Mouse (Mus musculus) heart, embryonic 15.5 days (tissue): Measurements from ENCODE around the gene Entpd8. TPM values are rescaled to one million over a fixed set of nuclear protein-coding genes. Genes with fewer than 3 reads are reported as not detected.

Experiments used
- ATAC-seq: fragments of 200-750 bp; cut with Nextera tagmentation; replicated peaks from 2 replicates; pipeline ENCODE4 v1.8.0; 2017; ENCODE audit warnings: low read depth, moderate TSS enrichment; ENCODE audit not compliant: insufficient number of reproducible peaks, insufficient read depth, low FRiP score
- H3K27ac ChIP-seq: fragments of 300-500 bp; sonication (generic); 2 replicates; pipeline ENCODE4 v1.5.1; 2015; ENCODE audit warnings: mild to moderate bottlenecking, inconsistent platforms
- H3K27me3 ChIP-seq: fragments of 300-500 bp; sonication (generic); 2 replicates; pipeline ENCODE4 v1.6.1; 2015; ENCODE audit warnings: inconsistent platforms
- H3K36me3 ChIP-seq: fragments of 300-500 bp; sonication (generic); 2 replicates; pipeline ENCODE4 v1.6.1; 2015; ENCODE audit warnings: mild to moderate bottlenecking, inconsistent platforms
- H3K4me1 ChIP-seq: fragments of 300-500 bp; sonication (generic); replicated peaks from 2 replicates; pipeline ENCODE4 v1.6.1; 2015; ENCODE audit warnings: inconsistent platforms
- H3K4me2 ChIP-seq: fragments of 300-500 bp; sonication (generic); 2 replicates; pipeline ENCODE4 v1.6.1; 2015; ENCODE audit warnings: inconsistent platforms, mild to moderate bottlenecking, moderate library complexity
- H3K4me3 ChIP-seq: fragments of 300-500 bp; sonication (generic); 2 replicates; pipeline ENCODE4 v1.5.1; 2015; ENCODE audit warnings: mild to moderate bottlenecking, inconsistent platforms
- H3K9ac ChIP-seq: fragments of 300-500 bp; sonication (generic); 2 replicates; pipeline ENCODE4 v1.6.1; 2015; ENCODE audit warnings: mild to moderate bottlenecking, inconsistent platforms
- H3K9me3 ChIP-seq: fragments of 300-500 bp; sonication (generic); replicated peaks from 2 replicates; pipeline ENCODE4 v1.6.1; 2016; ENCODE audit warnings: inconsistent platforms
- WGBS: fragments of 180-500 bp; shearing (Covaris S2); methylation state at CpG from one replicate; pipeline ENCODE4 v1.1.7; 2015; ENCODE audit warnings: mixed read lengths; 5-methylcytosine and 5-hydroxymethylcytosine counted together
- polyA plus RNA-seq: library from polyadenylated mRNA; unstranded; fragments of >200 nt; fragmentation: Nextera tagmentation; extraction: Ambion mirVana; gene quantifications from 2 replicates; pipeline ENCODE4 v1.2.1, GENCODE M21; 2015

Gene Entpd8
- polyA plus RNA-seq, 1 experiment from 2014 or later, result not detected

DNA sequence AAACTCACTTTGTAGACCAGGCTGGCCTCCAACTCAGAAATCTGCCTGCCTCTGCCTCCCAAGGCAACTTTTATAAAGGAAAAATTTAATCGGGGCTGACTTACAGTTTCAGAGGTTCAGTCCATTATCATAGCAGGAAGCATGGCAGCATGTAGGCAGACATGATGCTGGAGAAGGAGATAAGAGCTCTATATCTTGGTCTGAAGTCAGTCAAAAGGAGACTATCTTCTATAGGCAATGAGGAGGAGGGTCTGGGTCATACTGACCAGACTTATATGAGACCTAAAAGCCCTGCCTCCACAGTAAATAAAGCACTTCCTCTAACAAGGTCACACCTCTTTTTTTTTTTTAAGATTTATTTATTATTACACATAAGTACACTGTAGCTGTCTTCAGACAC is 15.8 kb upstream of the Entpd8 start:
- H3K36me3 ChIP-seq, result peaks cover 15% of the 10 kb centered on the region
- no peak for ATAC-seq

DNA sequence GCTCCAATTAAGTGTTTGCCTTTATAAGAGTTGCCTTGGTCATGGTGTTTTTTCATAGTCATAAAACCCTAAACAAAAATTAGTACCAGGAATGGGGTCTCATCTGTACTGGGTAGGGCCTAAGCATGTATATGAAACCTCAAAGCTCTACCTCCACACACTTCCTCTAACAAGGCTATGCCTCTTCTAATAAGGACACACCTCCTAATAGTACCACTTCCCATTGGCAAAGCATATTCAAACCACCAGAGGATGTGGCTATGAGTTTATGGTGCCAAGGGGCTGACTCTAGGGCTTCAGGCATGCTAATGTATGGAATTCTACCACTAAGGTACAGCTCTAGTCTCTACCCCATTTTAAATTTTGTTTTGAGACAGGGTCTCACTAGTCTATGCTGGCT is 14.6 kb upstream of the Entpd8 start:
- ATAC-seq, result no peak
- Histone ChIP-seq H3K36me3 (0 out of 2 replicates have a peak, but pooled peaks cover 5% of the 10 kb centered on the region), H3K4me3 (no peak overlapping the region), H3K27ac (no peak overlapping the region), H3K9me3 (no peaks in the 10 kb centered on the region), H3K27me3 (no peaks in the 10 kb centered on the region), H3K4me2 (no peak overlapping the region), H3K9ac (no peak overlapping the region), H3K4me1 (no peaks in the 10 kb centered on the region)

More for the DNA sequence above, 15.8 kb upstream of the Entpd8 start:
- H3K9me3 ChIP-seq, result no peaks in the 10 kb centered on the region
- H3K27me3 ChIP-seq, result no peaks in the 10 kb centered on the region
- no peak overlapping the region for H3K4me2 ChIP-seq
- WGBS, result 67% methylated on average over 1 of the region's 1 CpGs
- H3K4me1 ChIP-seq, result no peaks in the 10 kb centered on the region
- H3K27ac ChIP-seq, result no peak overlapping the region
- H3K9ac ChIP-seq, result no peak overlapping the region
- H3K4me3 ChIP-seq, result no peak overlapping the region

DNA sequence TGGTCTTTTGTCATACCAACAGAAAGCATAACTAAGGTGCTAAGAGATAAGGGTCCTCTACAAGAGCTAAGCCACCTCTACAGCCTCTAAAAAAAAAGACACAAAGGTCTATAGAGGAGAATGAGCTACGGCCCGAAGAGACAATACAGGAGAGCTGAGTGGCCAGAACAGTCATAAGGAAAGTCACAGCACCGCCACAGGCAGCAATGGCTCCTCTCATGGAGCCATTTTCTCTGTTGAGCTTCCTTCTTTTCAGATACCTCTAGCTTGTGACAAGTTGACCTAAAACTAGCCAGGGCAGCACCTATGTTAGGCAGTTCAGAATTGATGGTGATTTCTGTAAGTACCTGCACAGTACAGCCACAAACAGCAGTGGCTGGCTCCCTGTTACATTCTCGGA is 13.6 kb upstream of the Entpd8 start:
- Histone ChIP-seq H3K9me3 (no peaks in the 10 kb centered on the region), H3K27me3 (no peaks in the 10 kb centered on the region), H3K36me3 (0 out of 2 replicates have a peak, but pooled peaks cover 3% of the 10 kb centered on the region), H3K27ac (no peak overlapping the region), H3K4me1 (no peaks in the 10 kb centered on the region), H3K4me2 (no peak overlapping the region), H3K9ac (no peak overlapping the region), H3K4me3 (no peak overlapping the region)
- no peak for ATAC-seq
- WGBS, result 81% methylated on average over 4 of the region's 4 CpGs

DNA sequence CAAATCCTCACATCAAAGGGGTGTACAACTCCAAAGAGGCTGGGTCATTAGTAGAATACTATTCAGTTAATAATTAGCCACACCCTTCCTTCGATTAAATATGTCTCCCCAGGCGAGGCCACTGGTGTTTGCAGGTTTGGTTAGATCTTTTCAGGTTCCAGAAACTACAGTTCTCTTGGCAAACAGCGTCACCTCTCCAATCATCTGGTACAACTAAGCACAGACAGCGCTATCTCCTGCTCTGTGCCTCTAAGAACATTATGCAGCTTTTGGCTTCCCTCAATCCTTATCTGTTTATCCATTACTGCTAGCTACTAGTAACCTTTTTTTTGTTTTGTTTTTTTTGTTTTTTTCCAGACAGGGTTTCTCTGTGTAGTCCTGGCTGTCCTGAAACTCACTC is 10.6 kb upstream of the Entpd8 start:
- ATAC-seq, result no peak
- Histone ChIP-seq H3K9me3 (no peaks in the 10 kb centered on the region), H3K27me3 (no peaks in the 10 kb centered on the region), H3K27ac (no peak overlapping the region), H3K4me1 (no peaks in the 10 kb centered on the region), H3K4me2 (no peak overlapping the region), H3K9ac (no peak overlapping the region), H3K4me3 (no peak overlapping the region), H3K36me3 (no peaks in the 10 kb centered on the region)
- 68% methylated on average over 4 of the region's 4 CpGs for WGBS

DNA sequence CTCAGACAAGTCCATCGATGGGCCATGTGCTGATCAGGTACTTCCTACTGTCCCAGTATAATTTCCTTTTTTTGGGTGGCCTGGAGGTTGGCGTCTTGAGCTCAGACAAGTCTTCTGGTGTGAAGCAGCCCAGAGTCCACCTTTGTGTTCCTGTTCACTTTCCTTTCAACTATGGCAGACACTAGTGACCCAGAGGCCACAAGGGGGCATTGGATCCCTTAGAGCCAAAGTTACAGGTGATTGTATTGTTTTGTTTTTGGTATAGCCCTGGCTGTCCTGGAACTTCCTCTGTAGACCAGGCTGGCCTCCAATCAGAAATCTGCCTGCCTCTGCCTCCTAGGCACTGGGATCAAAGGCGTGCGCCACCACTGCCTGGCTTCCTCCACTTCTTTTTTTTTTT is 7.7 kb upstream of the Entpd8 start:
- 87% methylated on average over 4 of the region's 4 CpGs for WGBS
- Histone ChIP-seq H3K9ac (no peak overlapping the region), H3K4me3 (no peak overlapping the region), H3K36me3 (no peaks in the 10 kb centered on the region), H3K4me1 (no peaks in the 10 kb centered on the region), H3K4me2 (no peak overlapping the region), H3K9me3 (no peaks in the 10 kb centered on the region), H3K27ac (no peak overlapping the region), H3K27me3 (no peaks in the 10 kb centered on the region)
- ATAC-seq, result no peak

DNA sequence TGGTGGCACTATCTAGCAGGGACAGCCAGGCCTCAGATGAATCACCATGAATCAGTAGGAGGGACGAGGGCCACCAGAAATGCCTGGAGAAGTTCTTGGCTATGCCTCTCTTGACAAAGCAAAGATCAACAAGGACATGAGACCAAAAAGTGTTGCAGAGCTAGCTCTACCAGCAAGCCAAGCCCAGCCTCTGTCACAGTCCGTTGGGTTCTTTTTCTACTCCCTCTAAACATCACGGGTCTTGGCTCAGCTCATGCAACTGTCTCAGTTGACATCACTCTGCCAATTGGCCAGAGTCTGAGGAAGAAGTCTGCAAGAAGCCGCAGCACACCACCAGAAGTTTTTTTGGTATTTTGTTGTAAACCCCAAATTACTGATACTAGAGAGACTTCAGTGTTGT is 4.6 kb upstream of the Entpd8 start:
- no peaks in the 10 kb centered on the region for H3K27me3 ChIP-seq
- no peaks in the 10 kb centered on the region for H3K4me1 ChIP-seq
- no peak overlapping the region for H3K27ac ChIP-seq
- H3K9ac ChIP-seq, result no peak overlapping the region
- ATAC-seq, result no peak
- WGBS, result 58% methylated on average over 4 of the region's 4 CpGs
- H3K9me3 ChIP-seq, result no peaks in the 10 kb centered on the region
- no peak overlapping the region for H3K4me2 ChIP-seq
- H3K36me3 ChIP-seq, result no peaks in the 10 kb centered on the region
- no peak overlapping the region for H3K4me3 ChIP-seq

DNA sequence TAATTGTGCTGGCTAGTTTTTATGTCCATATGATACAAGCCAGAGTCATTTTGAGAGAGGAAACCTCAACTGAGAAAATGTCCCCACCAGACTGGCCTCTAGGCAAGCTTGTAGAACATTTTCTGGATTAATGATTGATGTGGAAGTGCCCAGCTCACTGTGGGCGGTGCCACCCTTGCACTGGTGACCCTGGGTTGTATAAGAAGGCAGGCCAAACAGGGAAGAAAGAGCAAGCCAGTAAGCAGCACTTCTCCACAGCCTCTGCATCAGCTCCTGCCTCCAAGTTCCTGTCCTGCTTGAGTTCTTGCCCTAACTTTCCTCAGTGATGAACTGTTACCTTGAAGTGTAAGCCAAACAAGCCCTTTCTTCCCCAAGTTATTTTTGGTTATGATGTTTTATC is 1.1 kb upstream of the Entpd8 start:
- Histone ChIP-seq H3K4me3 (no peak overlapping the region), H3K4me1 (no peaks in the 10 kb centered on the region), H3K9ac (no peak overlapping the region), H3K27ac (no peak overlapping the region), H3K4me2 (no peak overlapping the region), H3K36me3 (no peaks in the 10 kb centered on the region), H3K27me3 (peaks cover 7% of the 10 kb centered on the region), H3K9me3 (no peaks in the 10 kb centered on the region)
- no peak for ATAC-seq
- WGBS, result 88% methylated on average over 1 of the region's 1 CpGs

DNA sequence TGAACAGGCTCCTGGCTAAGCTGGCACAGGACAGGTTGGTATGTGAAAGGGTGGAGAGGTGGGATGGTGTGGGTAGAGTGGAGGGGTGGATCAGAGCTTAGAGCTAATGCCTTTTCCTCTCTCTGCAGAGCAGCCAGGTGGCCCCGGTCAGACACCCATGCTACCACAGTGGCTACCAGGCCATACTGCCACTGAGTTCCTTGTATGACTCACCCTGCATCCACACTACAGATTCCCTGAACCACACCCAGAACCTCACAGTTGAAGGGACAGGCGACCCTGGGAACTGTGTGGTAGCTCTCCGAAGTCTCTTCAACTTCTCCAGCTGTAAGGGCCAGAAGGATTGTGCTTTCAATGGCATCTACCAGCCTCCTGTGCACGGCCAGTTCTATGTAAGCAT is 3.6 kb downstream of the Entpd8 start:
- Histone ChIP-seq H3K36me3 (no peaks in the 10 kb centered on the region), H3K27ac (no peak overlapping the region), H3K4me1 (no peaks in the 10 kb centered on the region), H3K9ac (no peak overlapping the region), H3K4me3 (no peak overlapping the region), H3K4me2 (no peak overlapping the region), H3K27me3 (peaks cover 7% of the 10 kb centered on the region), H3K9me3 (no peaks in the 10 kb centered on the region)
- 63% methylated on average over 4 of the region's 4 CpGs for WGBS
- no peak for ATAC-seq

DNA sequence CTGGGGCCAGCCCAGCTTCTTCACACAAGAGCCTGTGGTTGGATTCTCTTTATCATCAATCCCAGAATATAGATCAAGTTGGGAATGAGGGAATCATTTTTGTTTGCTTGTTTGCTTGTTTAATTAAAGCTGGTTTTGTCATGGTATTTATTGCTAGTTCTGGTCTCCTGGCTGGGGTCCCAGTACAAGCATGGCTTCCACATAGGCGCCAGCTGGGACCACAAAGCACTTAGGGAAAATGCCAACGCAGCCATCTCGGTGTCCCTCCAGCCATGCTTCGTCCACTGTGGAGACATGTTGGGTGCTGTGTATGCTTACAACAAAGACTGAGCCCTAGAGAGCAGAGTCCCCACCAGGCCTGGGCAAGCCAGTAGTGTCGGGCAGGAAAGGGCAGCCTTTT is 5.5 kb downstream of the Entpd8 start:
- Histone ChIP-seq H3K4me3 (no peak overlapping the region), H3K27me3 (peaks cover 7% of the 10 kb centered on the region), H3K4me1 (no peaks in the 10 kb centered on the region), H3K9me3 (no peaks in the 10 kb centered on the region), H3K36me3 (no peaks in the 10 kb centered on the region), H3K27ac (no peak overlapping the region), H3K9ac (no peak overlapping the region), H3K4me2 (no peak overlapping the region)
- WGBS, result 77% methylated on average over 5 of the region's 5 CpGs
- ATAC-seq, result no peak

DNA sequence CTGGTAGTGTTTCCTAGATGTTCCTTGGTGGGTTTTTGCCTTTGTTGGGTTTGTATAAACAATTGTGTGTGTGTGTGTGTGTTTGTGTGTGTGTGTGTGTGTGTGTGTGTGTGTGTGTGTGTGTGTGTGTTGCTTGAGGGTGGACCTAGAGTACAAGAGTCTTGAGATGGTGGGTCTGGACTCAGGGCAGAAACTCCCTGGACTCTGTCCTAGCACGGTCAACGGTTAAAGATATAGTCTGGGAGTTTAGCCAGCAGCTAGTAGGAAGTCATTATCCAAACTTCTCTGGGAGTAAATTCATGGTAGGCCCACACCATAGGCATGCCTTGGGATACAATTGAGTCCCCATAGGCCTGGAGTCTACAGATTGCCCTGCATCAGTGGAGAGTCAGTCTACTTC is 7.7 kb downstream of the Entpd8 start:
- no peak for ATAC-seq
- Histone ChIP-seq H3K36me3 (no peaks in the 10 kb centered on the region), H3K9me3 (no peaks in the 10 kb centered on the region), H3K4me3 (no peak overlapping the region), H3K4me2 (no peak overlapping the region), H3K4me1 (no peaks in the 10 kb centered on the region), H3K27me3 (peaks cover 6% of the 10 kb centered on the region), H3K9ac (no peak overlapping the region), H3K27ac (no peak overlapping the region)
- WGBS, result 74% methylated on average over 2 of the region's 2 CpGs

DNA sequence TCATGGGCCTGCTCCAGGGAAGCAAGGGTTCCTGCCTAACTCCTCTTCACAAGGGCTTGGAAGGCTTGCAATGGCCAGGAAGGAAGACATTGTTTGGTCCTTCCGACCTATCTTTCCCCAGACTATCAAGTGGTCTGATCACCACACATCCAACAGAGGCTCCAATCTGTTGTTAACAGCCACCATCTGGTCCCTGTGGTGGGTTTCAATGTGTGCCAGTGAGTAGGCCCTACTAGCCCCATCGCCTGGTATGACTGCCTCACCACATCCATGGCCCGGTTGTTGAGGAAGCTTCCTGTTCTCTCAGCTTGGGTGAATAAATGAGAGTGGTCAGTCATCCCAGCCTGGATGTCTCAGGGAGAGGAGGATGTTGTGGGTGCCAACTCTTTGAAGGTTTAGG is 8.5 kb downstream of the Entpd8 start:
- no peak overlapping the region for H3K9ac ChIP-seq
- H3K4me1 ChIP-seq, result no peaks in the 10 kb centered on the region
- no peak for ATAC-seq
- 71% methylated on average over 3 of the region's 3 CpGs for WGBS
- H3K36me3 ChIP-seq, result no peaks in the 10 kb centered on the region
- no peak overlapping the region for H3K27ac ChIP-seq
- no peaks in the 10 kb centered on the region for H3K27me3 ChIP-seq
- H3K4me3 ChIP-seq, result no peak overlapping the region
- no peaks in the 10 kb centered on the region for H3K9me3 ChIP-seq
- no peak overlapping the region for H3K4me2 ChIP-seq

DNA sequence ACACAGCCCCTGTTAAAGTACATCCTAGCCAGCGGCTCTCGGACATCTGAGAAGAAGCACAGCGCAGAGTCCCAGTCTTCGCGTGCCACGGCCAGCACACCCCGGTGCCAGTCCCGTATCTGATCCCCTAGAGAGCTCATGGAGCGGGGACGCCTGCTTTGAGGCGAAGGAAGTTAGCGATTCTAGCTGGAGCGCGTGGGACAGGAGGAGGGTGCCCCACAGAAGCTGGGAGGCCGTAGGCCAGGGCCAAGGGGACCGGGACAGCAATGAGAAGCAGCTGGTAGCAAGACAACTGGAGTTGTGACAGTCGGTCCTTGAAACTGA is 14.6 kb downstream of the Entpd8 start:
- Histone ChIP-seq H3K4me1 (peaks cover 4% of the 10 kb centered on the region; the same call in 1 of the 2 replicates), H3K36me3 (no peaks in the 10 kb centered on the region), H3K4me3 (0 out of 2 replicates have a peak overlapping the region, but pooled peaks have one; percentile 7), H3K4me2 (peak overlapping the region; percentile 42), H3K9ac (no peak overlapping the region), H3K9me3 (no peaks in the 10 kb centered on the region), H3K27ac (no peak overlapping the region), H3K27me3 (peaks cover 13% of the 10 kb centered on the region)
- 32% methylated on average over 17 of the region's 17 CpGs for WGBS
- ATAC-seq, result no peak
